Mouse (Mus musculus) kidney, embryonic 16.5 days (tissue): Measurements from ENCODE around the gene Mrps27. TPM values are rescaled to one million over a fixed set of nuclear protein-coding genes. Genes with fewer than 3 reads are reported as not detected.

ENCODE experiments used
- ATAC-seq: fragments of 200-750 bp; cut with Nextera tagmentation; 2 replicates; pipeline ENCODE4 v1.8.0; 2017; ENCODE audit warnings: moderate TSS enrichment; ENCODE audit not compliant: low FRiP score, low TSS enrichment
- H3K27ac ChIP-seq: fragments of 300-500 bp; sonication (generic); 2 replicates; pipeline ENCODE4 v1.5.1; 2014; ENCODE audit warnings: low read length
- H3K27me3 ChIP-seq: fragments of 300-500 bp; sonication (generic); 2 replicates; pipeline ENCODE4 v1.6.1; 2014; ENCODE audit warnings: low read length, control low read depth, mixed read lengths; ENCODE audit not compliant: insufficient read depth
- H3K36me3 ChIP-seq: fragments of 300-500 bp; sonication (generic); 2 replicates; pipeline ENCODE4 v1.6.1; 2014; ENCODE audit warnings: low read length, control low read depth, mixed read lengths; ENCODE audit not compliant: insufficient read depth
- H3K4me1 ChIP-seq: fragments of 300-500 bp; sonication (generic); 2 replicates; pipeline ENCODE4 v1.6.1; 2014; ENCODE audit warnings: low read length, control low read depth, mixed read lengths; ENCODE audit not compliant: insufficient read depth
- H3K4me2 ChIP-seq: fragments of 300-500 bp; sonication (generic); replicated peaks from 2 replicates; pipeline ENCODE4 v1.6.1; 2014; ENCODE audit warnings: low read depth, low read length
- H3K4me3 ChIP-seq: fragments of 300-500 bp; sonication (generic); 2 replicates; pipeline ENCODE4 v1.5.1; 2014; ENCODE audit warnings: mild to moderate bottlenecking, low read length
- H3K9ac ChIP-seq: fragments of 300-500 bp; sonication (generic); replicated peaks from 2 replicates; pipeline ENCODE4 v1.6.1; 2014; ENCODE audit warnings: low read length
- H3K9me3 ChIP-seq: fragments of 300-500 bp; sonication (generic); 2 replicates; pipeline ENCODE4 v1.6.1; 2016; ENCODE audit warnings: low read length, control low read depth
- WGBS: fragments of 180-500 bp; shearing (Covaris S2); extraction: QIAGEN DNeasy Blood & Tissue Kit; methylation state at CpG from one replicate; pipeline ENCODE4 v1.1.7; 2014; 5-methylcytosine and 5-hydroxymethylcytosine counted together
- polyA plus RNA-seq: library from polyadenylated mRNA; unstranded; fragments of >200 nt; fragmentation: Nextera tagmentation; extraction: Ambion mirVana; gene quantifications from 2 replicates; pipeline ENCODE4 v1.2.1, GENCODE M21; 2015

Gene Mrps27
- polyA plus RNA-seq, 1 experiment from 2014 or later, result 80.6 TPM

- WGBS, result 17% methylated on average over 10 of the region's 10 CpGs
- peak overlapping the region; percentile 19 for H3K4me2 ChIP-seq
Observed at GRCm38 (mm10) chr13:99444431-99444871, 99.9 kb downstream of the Mrps27 start.

GRCm38 (mm10) chr13:99444880-99445279, 100.3 kb downstream of the Mrps27 start:
- Histone ChIP-seq H3K9me3 (no peaks in the 10 kb centered on the region), H3K4me2 (peak overlapping the region; percentile 19), H3K36me3 (0 out of 2 replicates have a peak, but pooled peaks cover 5% of the 10 kb centered on the region), H3K9ac (no peak overlapping the region), H3K27ac (0 out of 2 replicates have a peak overlapping the region, but pooled peaks have one; percentile 0), H3K4me1 (peaks cover 11% of the 10 kb centered on the region), H3K27me3 (no peaks in the 10 kb centered on the region), H3K4me3 (no peak overlapping the region)
- 1% methylated on average over 6 of the region's 6 CpGs for WGBS
- ATAC-seq, result peak; percentile 69

More at GRCm38 (mm10) chr13:99444431-99444871, 99.9 kb downstream of the Mrps27 start:
- Histone ChIP-seq H3K27ac (no peak overlapping the region), H3K9me3 (no peaks in the 10 kb centered on the region), H3K36me3 (0 out of 2 replicates have a peak, but pooled peaks cover 5% of the 10 kb centered on the region), H3K4me3 (no peak overlapping the region), H3K27me3 (no peaks in the 10 kb centered on the region), H3K9ac (no peak overlapping the region), H3K4me1 (peaks cover 11% of the 10 kb centered on the region)
- no peak for ATAC-seq

- Histone ChIP-seq H3K4me3 (no peak overlapping the region), H3K4me2 (no peak overlapping the region), H3K4me1 (peaks cover 16% of the 10 kb centered on the region), H3K27ac (no peak overlapping the region), H3K27me3 (no peaks in the 10 kb centered on the region), H3K36me3 (no peaks in the 10 kb centered on the region), H3K9me3 (no peaks in the 10 kb centered on the region), H3K9ac (no peak overlapping the region)
- 88% methylated on average over 7 of the region's 7 CpGs for WGBS
- ATAC-seq, result no peak
Observed at GRCm38 (mm10) chr13:99447002-99447401, 102.4 kb downstream of the Mrps27 start.

DNA sequence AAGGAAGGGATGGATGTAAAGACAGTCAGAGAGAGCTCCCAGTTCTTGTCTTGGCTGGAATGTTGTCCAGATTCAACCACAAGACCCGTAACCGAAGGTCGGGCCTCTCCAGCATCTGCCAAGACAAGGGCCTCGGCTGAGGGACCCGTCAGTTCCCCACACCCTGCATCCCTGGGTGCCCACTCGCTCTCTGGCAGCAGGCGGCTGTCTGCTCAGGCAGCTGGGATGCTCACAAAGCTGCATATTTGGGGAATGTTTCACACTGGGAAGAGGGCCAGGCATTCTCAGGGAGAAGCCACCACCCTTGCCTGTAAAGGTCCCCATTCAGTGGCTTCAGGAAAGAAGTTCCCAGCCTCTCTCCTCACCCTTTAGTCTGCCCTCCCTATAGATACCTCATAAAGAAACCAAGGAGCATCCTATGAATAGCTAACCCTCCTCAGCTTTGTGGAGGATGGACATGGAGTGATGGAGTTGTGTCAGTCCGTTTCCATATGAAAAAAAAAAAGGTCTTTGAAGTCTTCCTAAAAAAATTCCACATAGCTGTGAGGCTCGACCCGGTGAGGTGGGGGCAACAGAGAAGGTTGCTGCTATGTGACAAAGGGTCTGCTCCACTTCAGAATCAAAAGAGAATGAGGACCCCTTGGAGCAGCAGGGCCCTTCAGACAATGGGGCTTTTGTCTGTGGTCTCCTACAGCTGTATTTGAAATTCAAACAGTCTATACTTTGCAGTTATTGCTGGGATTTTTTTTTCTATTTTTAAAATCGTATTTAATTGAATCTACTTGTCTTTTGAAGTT, 103.0 kb downstream of the Mrps27 start:
- H3K9ac ChIP-seq, result no peak overlapping the region
- ATAC-seq, result no peak
- H3K9me3 ChIP-seq, result no peaks in the 10 kb centered on the region
- no peaks in the 10 kb centered on the region for H3K27me3 ChIP-seq
- H3K4me3 ChIP-seq, result no peak overlapping the region
- H3K36me3 ChIP-seq, result no peaks in the 10 kb centered on the region
- WGBS, result 63% methylated on average over 11 of the region's 11 CpGs
- peaks cover 16% of the 10 kb centered on the region for H3K4me1 ChIP-seq
- H3K4me2 ChIP-seq, result no peak overlapping the region
- no peak overlapping the region for H3K27ac ChIP-seq

GRCm38 (mm10) chr13:99448278-99448677, 103.7 kb downstream of the Mrps27 start:
- H3K4me1 ChIP-seq, result peaks cover 16% of the 10 kb centered on the region
- H3K4me2 ChIP-seq, result no peak overlapping the region
- H3K27me3 ChIP-seq, result no peaks in the 10 kb centered on the region
- no peak for ATAC-seq
- H3K27ac ChIP-seq, result no peak overlapping the region
- WGBS, result 69% methylated on average over 4 of the region's 4 CpGs
- no peaks in the 10 kb centered on the region for H3K36me3 ChIP-seq
- no peaks in the 10 kb centered on the region for H3K9me3 ChIP-seq
- no peak overlapping the region for H3K9ac ChIP-seq
- no peak overlapping the region for H3K4me3 ChIP-seq

DNA sequence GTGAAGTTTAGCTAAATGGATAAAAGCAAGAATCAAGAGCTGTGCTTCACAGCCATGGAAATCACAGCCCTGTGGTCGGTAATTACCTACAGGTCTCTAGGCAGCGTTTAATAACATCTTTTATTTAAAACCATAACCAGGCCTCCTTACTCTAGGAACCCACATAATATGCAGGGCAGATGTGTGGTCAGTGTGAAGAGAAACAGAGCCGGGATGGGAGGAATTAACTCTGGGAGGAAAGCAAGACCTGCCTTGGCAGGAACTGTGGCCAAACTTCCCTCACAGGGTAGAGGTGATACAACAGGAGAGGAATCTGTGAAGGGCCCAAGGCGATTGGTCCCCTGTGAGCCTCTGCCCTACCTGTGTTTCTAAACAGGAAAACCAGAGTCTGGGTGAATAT, 105.0 kb downstream of the Mrps27 start:
- 82% methylated on average over 4 of the region's 4 CpGs for whole genome bisulfite sequencing
- Histone ChIP-seq H3K4me3 (no peak overlapping the region), H3K9ac (no peak overlapping the region), H3K27me3 (no peaks in the 10 kb centered on the region), H3K4me2 (no peak overlapping the region), H3K9me3 (no peaks in the 10 kb centered on the region), H3K36me3 (no peaks in the 10 kb centered on the region), H3K27ac (no peak overlapping the region), H3K4me1 (peaks cover 11% of the 10 kb centered on the region)
- ATAC-seq, result no peak

DNA sequence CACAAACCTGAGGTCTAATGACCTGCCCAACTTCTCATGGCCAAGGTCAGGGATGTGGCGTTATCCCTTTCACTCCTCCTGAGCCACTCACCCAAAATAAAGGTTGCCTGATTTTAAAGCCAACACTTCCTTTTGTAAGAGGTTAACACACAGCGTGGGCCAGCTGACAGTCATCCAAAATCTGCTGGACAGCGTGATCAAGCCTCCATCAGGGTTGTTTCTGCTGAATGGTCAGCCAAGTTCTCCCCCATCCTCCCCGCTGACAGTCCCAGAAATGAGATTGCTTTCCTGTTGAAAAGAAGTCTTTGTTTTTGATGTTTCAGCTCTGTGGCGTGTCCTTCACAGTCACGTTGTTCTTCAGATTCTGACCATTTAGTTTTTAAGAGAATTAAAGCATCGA, 106.2 kb downstream of the Mrps27 start:
- H3K4me1 ChIP-seq, result peaks cover 5% of the 10 kb centered on the region; the same call in 1 of the 2 replicates
- H3K27ac ChIP-seq, result no peak overlapping the region
- no peaks in the 10 kb centered on the region for H3K36me3 ChIP-seq
- H3K9me3 ChIP-seq, result no peaks in the 10 kb centered on the region
- H3K4me3 ChIP-seq, result no peak overlapping the region
- no peak overlapping the region for H3K4me2 ChIP-seq
- ATAC-seq, result peak; percentile 19; the same call in 1 of the 2 replicates
- no peaks in the 10 kb centered on the region for H3K27me3 ChIP-seq
- no peak overlapping the region for H3K9ac ChIP-seq
- WGBS, result 38% methylated on average over 7 of the region's 7 CpGs

DNA sequence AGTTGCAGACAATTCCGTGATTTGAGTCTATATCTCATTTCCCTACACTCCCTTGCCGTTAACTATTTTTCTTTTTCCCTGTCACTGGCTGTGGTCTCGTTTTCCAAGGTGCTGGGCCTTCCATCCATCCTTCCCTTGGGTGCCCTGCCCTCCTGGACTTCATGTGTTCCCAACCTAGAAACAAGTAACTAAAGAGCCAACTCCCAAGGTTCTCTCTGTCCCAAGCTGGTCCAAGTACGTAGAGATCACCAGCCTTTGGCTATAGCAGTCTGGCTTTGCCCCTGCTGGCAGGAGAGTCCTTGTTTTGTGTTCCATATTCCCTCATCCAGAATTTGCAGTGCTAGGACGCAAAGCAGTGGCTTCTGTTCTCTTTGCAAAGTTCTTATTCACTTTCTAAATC, 106.7 kb downstream of the Mrps27 start:
- Histone ChIP-seq H3K27ac (no peak overlapping the region), H3K9me3 (no peaks in the 10 kb centered on the region), H3K36me3 (no peaks in the 10 kb centered on the region), H3K4me1 (peaks cover 5% of the 10 kb centered on the region; the same call in 1 of the 2 replicates), H3K27me3 (no peaks in the 10 kb centered on the region), H3K9ac (no peak overlapping the region), H3K4me3 (no peak overlapping the region), H3K4me2 (no peak overlapping the region)
- no peak for ATAC-seq
- WGBS, result 67% methylated on average over 5 of the region's 5 CpGs

DNA sequence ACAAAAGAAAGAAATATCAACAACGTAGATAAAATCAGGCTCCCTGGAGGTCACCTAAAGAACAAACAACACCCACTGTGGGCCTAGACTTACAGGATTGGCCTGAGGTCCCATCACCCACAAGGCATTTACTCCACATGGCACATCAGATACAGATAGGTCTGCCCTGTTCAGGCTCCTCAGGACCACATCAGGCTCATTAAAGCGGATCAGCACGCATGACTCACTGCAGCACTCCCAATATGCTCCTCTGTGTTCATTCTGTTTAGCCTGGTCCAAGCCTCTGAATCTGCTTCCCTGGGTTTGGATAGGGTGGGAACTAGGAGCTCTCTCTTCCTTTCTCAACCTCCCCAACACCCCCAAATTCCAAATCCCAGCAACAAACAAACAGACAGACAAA, 107.9 kb downstream of the Mrps27 start:
- 82% methylated on average over 3 of the region's 3 CpGs for WGBS

DNA sequence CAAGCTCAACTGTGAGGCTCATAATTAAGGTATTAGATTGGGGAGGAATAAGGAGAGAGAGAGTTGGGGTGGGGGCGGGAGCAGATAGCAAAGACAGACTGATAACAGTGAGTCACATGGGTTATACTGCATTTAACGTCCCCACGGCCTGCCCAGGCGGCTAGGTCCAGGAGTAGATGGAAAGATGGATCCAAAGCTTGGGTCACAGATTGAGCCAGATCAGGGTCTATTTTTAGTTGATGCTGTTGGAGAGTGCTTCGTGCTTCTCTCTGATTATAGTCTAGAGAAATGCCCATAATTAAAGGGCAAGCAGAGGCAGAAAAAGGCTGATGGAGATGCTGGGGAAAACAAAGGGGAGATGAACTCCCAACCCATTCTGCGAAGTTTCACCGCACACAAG, 110.4 kb downstream of the Mrps27 start:
- no peak for ATAC-seq
- Histone ChIP-seq H3K4me1 (peaks cover 5% of the 10 kb centered on the region; the same call in 1 of the 2 replicates), H3K36me3 (no peaks in the 10 kb centered on the region), H3K4me2 (no peak overlapping the region), H3K9me3 (no peaks in the 10 kb centered on the region), H3K27ac (no peak overlapping the region), H3K9ac (no peak overlapping the region), H3K4me3 (no peak overlapping the region), H3K27me3 (no peaks in the 10 kb centered on the region)
- 92% methylated on average over 7 of the region's 7 CpGs for WGBS

More for the DNA sequence above, 107.9 kb downstream of the Mrps27 start:
- Histone ChIP-seq H3K4me1 (peaks cover 5% of the 10 kb centered on the region; the same call in 1 of the 2 replicates), H3K9me3 (no peaks in the 10 kb centered on the region), H3K4me3 (no peak overlapping the region), H3K27ac (no peak overlapping the region), H3K27me3 (no peaks in the 10 kb centered on the region), H3K4me2 (no peak overlapping the region), H3K36me3 (no peaks in the 10 kb centered on the region), H3K9ac (no peak overlapping the region)
- no peak for ATAC-seq
